Mouse (Mus musculus) activated CD4-positive, CD25-positive, alpha-beta regulatory T cell, adult 9 weeks (primary cell): ENCODE results near the gene Cdcp1. TPM values are rescaled to one million over a fixed set of nuclear protein-coding genes. Genes with fewer than 3 reads are reported as not detected.

Experiments used
- polyA plus RNA-seq: library from polyadenylated mRNA; unstranded; fragments of 100-300 nt; shearing (Covaris generic); gene quantifications from one replicate; pipeline ENCODE4 v1.2.1, GENCODE M21; 2017

The Cdcp1 gene
- 4.5 TPM for polyA plus RNA-seq

DNA sequence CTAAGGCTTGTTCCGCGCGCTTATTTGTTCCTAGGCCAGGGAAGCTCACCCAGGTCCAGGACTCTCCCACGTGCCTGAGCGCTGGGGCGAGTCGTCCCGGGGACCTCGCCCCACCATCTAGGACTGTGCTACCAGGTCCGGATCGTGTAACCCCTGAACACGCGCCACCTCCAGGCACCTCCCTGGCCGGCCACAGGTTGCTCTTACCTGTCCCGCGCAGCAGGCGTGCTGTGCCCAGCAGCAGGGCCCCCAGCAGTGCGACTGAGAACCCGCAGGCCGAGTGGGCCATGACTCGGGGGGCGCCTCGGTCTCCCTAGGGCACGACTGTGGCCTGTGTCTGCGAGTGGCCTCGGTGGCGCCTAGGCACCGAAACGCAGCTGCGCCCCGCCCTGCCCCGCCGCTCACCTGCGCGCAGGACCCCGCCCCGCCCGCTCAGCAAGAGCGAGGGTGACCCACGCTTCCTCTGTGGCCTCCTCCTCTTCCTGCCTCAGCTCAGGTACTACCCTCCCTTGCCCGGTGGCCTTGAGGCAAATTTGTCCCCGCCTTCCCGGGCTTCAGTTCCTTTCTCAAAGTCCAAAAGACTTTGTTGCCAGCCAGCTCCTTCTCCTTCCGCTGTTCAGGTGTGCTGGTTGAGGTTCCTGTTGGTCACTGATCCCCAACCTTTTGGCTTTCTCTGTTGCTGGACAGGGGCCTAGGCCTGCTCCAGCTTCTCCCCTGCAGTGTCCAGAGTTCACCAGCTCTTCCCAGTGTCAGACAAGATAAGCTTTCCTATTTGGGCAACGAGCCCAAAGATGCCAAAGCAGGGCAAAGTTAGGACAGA is at the start of gene Cdcp1:
Cdcp1 (minus strand) TSS at position 418 of the 820 bp plus-strand sequence.

DNA sequence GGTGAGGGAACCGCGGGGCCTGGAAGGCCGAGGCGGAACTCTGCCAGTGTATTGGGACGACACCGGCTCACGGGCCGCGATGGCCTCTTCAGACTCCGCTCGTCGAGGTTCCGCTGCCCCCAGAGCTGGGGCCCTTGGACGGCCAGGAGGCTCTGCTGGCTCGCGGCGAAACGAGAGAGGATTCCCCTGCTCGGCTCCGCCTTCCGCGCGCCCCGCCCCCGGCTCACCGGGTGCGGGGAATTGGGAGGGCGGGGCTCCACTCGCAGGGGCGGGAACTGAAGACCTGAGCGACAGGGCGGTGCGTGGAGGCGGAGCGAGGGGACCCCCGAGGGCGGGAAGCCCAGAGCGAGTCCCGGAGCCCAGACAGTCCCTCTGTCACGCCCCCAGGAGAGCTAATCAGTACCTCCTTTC is 44.8 kb upstream of the Cdcp1 start, which contains the start of gene Tmem158:
Tmem158 (minus strand) TSS at position 154 of the 411 bp plus-strand sequence.

DNA sequence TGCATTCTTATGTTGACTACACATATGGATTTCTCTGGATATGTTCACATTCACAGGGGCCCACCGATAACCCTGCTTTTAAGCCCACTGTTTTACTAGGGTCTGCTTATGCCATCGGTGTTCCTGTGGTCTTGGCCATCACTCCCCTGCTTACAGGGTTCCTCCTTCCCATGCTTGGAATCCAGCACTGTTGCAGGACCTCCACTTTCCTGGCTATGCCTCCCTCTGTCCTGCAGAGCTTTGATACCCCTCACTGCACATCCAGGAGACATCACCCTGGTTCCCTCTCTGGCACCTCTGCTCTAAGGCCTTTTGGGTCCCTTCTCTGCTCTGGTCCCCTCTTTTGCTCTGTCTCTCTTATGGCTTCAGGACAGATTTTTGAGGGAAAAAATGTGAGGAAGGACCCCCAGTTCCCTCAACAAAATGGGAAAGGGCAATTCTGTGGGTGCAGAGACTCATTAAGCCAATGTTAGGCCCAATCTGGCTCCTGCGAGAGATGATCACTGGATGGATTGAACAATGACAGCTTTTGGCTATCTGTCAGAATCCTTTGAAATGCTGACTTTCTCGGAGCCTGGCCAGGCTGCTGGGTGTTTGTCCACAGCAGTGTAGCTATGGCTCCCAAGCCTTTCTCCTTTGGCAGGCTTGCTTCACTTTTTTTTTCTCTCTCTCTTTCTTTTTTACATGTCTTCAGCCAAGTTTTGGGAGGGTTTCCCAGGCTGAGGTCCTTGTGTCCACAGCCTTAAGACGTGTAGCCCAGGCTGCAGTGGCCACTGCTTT is 65.4 kb downstream of the Cdcp1 start, which contains the start of gene Clec3b:
Clec3b (plus strand) TSS at position 706 of the 780 bp plus-strand sequence.

Other genes starting within 250 kb of the Cdcp1 start
- gene Tmem42, start 194.7 kb downstream of the Cdcp1 start, polyA plus RNA-seq, result 13.7 TPM
- gene Tgm4, start 181.3 kb downstream of the Cdcp1 start, polyA plus RNA-seq, result not detected
- 17.2 TPM for gene Zdhhc3, start 102.8 kb downstream of the Cdcp1 start, polyA plus RNA-seq
- gene Exosc7, start 102.8 kb downstream of the Cdcp1 start, polyA plus RNA-seq, result 97.4 TPM
- gene Clec3b, start 65.1 kb downstream of the Cdcp1 start, polyA plus RNA-seq, result not detected
- gene Tmem158, start 44.7 kb upstream of the Cdcp1 start, polyA plus RNA-seq, result 0.95 TPM
- gene Lars2, start 150.9 kb upstream of the Cdcp1 start, polyA plus RNA-seq, result 528 TPM